8 mouse cellular contexts compared by ENCODE assay signal in genomic region chr5:145279948-145280347, GRCm38 (mm10). TPM values are rescaled to one million over a fixed set of nuclear protein-coding genes. Genes with fewer than 3 reads are reported as not detected.
DNase-seq lines count a peak whose midpoint lies in the region; ATAC-seq and TF ChIP-seq lines count a peak whose summit lies in the region.

No protein-coding gene starts in this region.

- peak overlapping the region; percentile 88 for H3K4me3 ChIP-seq in gastrocnemius, adult 2 months
- H3K4me3 ChIP-seq in forebrain, postnatal 0 days (ENCODE audit: low read depth, low read length), result peak overlapping the region; percentile 66
- H3K4me3 ChIP-seq in midbrain, embryonic 10.5 days, result peak overlapping the region; percentile 91

- intact Hi-C loops in gastrocnemius, adult 2 months (cut with DNase I), result loop anchor here (1.0 kb wide), 1 partner anchor 49 kb away; the partner anchor contains the start of gene Zfp655

- H3K4me2 ChIP-seq in forebrain, postnatal 0 days (ENCODE audit: low read depth), result peak overlapping the region; percentile 74

- H3K36me3 ChIP-seq in forebrain, postnatal 0 days (ENCODE audit: insufficient read depth), result peaks cover 15% of the 10 kb centered on the region
- H3K36me3 ChIP-seq in midbrain, embryonic 10.5 days, result peaks cover 27% of the 10 kb centered on the region

- TF ChIP-seq CTCF in gastrocnemius, adult 2 months (IDR thresholded peaks at IDR 0.05), result no peak
- no peak for TF ChIP-seq CTCF in forebrain, postnatal 0 days (IDR thresholded peaks at IDR 0.05; ENCODE audit: low read depth)

- H3K27me3 ChIP-seq in forebrain, postnatal 0 days (ENCODE audit: insufficient read depth, low read length), result no peaks in the 10 kb centered on the region
- H3K27me3 ChIP-seq in midbrain, embryonic 10.5 days (ENCODE audit: low read depth, poor library complexity, severe bottlenecking), result no peaks in the 10 kb centered on the region

- H3K9ac ChIP-seq in forebrain, postnatal 0 days, result no peak overlapping the region

- no peaks in the 10 kb centered on the region for H3K9me3 ChIP-seq in forebrain, postnatal 0 days (ENCODE audit: low read length)
- H3K9me3 ChIP-seq in midbrain, embryonic 10.5 days (replicated peaks), result no peaks in the 10 kb centered on the region

- ATAC-seq in forebrain, postnatal 0 days, result peak; percentile 1; the same call in 1 of the 2 replicates
- no peak for ATAC-seq in inflammation-experienced regulatory T-cells, adult 6 months

- WGBS in forebrain, postnatal 0 days, result 94% methylated on average over 2 of the region's 2 CpGs
- 93% methylated on average over 2 of the region's 2 CpGs for WGBS in midbrain, embryonic 10.5 days

- no peak overlapping the region; the same call in 1 of the 2 replicates for H3K27ac ChIP-seq in gastrocnemius, adult 2 months
- H3K27ac ChIP-seq in forebrain, postnatal 0 days (ENCODE audit: low read depth, low read length), result no peak overlapping the region
- H3K27ac ChIP-seq in midbrain, embryonic 10.5 days (replicated peaks), result no peak overlapping the region

- no peak for DNase-seq in gastrocnemius, adult 2 months
- no peak for DNase-seq in gastrocnemius, postnatal 10 days
- peak; percentile 8 for DNase-seq in CD4-positive helper T cell, adult 2 months (ENCODE audit: low read depth, low spot score)
- no peak for DNase-seq in forebrain, postnatal 0 days
- no peak for DNase-seq in midbrain, embryonic 10.5 days (ENCODE audit: low spot score)
- DNase-seq in adrenal gland, postnatal 25 days, result no peak
- no peak for DNase-seq in thymus, postnatal 10 days (ENCODE audit: low spot score in 2 of 2)

- 0 out of 2 replicates have a peak, but pooled peaks cover 8% of the 10 kb centered on the region for H3K4me1 ChIP-seq in forebrain, postnatal 0 days (ENCODE audit: insufficient read depth)
- peaks cover 10% of the 10 kb centered on the region for H3K4me1 ChIP-seq in midbrain, embryonic 10.5 days

RNA-seq across cellular contexts. Expression of gene Zscan25, which starts 0.4 kb away (rescaled TPM):
- total RNA-seq in gastrocnemius, adult 2 months (2021), result 1 to 10 TPM; 8.8 to 9.4 TPM
- 10 to 100 TPM; 10.9 to 12.0 TPM for total RNA-seq in gastrocnemius, postnatal 10 days (2021)
- 20.9 and 27.4 TPM in 2 replicates for total RNA-seq in forebrain, postnatal 0 days (2014; rRNA removed)
- 0.48 and 0.65 TPM in 2 replicates for polyA plus RNA-seq in forebrain, postnatal 0 days (2015; fragmentation: Nextera tagmentation; extraction: Ambion mirVana)
- 0.79 and 0.88 TPM in 2 replicates for polyA plus RNA-seq in midbrain, embryonic 10.5 days (2016; fragmentation: Nextera tagmentation; extraction: Ambion mirVana)
- total RNA-seq in adrenal gland, postnatal 25 days (2021), result 18.0 and 19.2 TPM in 2 replicates
- under 1 TPM; 0.44 to 0.53 (median 0.49) TPM for polyA plus RNA-seq in inflammation-experienced regulatory T-cells, adult 6 months (2017; shearing (Covaris generic))

RNA-seq across cellular contexts. Expression of gene Zfp655, which starts 48.4 kb away (rescaled TPM):
- total RNA-seq in gastrocnemius, adult 2 months (2021), result 10 to 100 TPM; 14.3 to 15.2 TPM
- 10 to 100 TPM; 13.7 to 16.9 TPM for total RNA-seq in gastrocnemius, postnatal 10 days (2021)
- 28.2 and 36.2 TPM in 2 replicates for total RNA-seq in forebrain, postnatal 0 days (2014; rRNA removed)
- polyA plus RNA-seq in forebrain, postnatal 0 days (2015; fragmentation: Nextera tagmentation; extraction: Ambion mirVana), result 23.9 and 25.7 TPM in 2 replicates
- polyA plus RNA-seq in midbrain, embryonic 10.5 days (2016; fragmentation: Nextera tagmentation; extraction: Ambion mirVana), result 33.5 and 39.0 TPM in 2 replicates
- 59.8 and 67.4 TPM in 2 replicates for total RNA-seq in adrenal gland, postnatal 25 days (2021)
- polyA plus RNA-seq in inflammation-experienced regulatory T-cells, adult 6 months (2017; shearing (Covaris generic)), result 10 to 100 TPM; 59.4 to 73.3 (median 59.6) TPM
